Comparison of ENCODE assay signal across 8 mouse cellular contexts in genomic region chr9:47367266-47367957, GRCm38 (mm10).
A peak's percentile ranks its signal among the peaks of the same experiment; 100 is the strongest.
DNase-seq lines count a peak whose midpoint lies in the region; ATAC-seq lines count a peak whose summit lies in the region.

No protein-coding gene starts in this region.

- peak; percentile 51 for DNase-seq in cerebellum, adult 11-12 months
- no peak for DNase-seq in cerebellum, postnatal 4 days (ENCODE audit: low spot score in 2 of 2)
- no peak for DNase-seq in lung, postnatal 36 days

- H3K9me3 ChIP-seq in lung, embryonic 16.5 days (ENCODE audit: control insufficient read depth, low read length) = no peaks in the 10 kb centered on the region
- H3K9me3 ChIP-seq in limb, embryonic 15.5 days = no peaks in the 10 kb centered on the region
- no peaks in the 10 kb centered on the region for H3K9me3 ChIP-seq in stomach, embryonic 15.5 days

- H3K27me3 ChIP-seq in lung, embryonic 16.5 days (ENCODE audit: control insufficient read depth, insufficient read depth, low read depth, low read length) = peaks cover 13% of the 10 kb centered on the region
- H3K27me3 ChIP-seq in limb, embryonic 15.5 days = peaks cover 32% of the 10 kb centered on the region
- peaks cover 18% of the 10 kb centered on the region; the same call in 1 of the 2 replicates for H3K27me3 ChIP-seq in stomach, embryonic 15.5 days (replicated peaks)

- no peak overlapping the region for H3K4me3 ChIP-seq in lung, embryonic 16.5 days (ENCODE audit: low read length)
- H3K4me3 ChIP-seq in limb, embryonic 15.5 days = peak overlapping the region; percentile 27; the same call in 1 of the 2 replicates
- peak overlapping the region; percentile 23; the same call in 1 of the 2 replicates for H3K4me3 ChIP-seq in stomach, embryonic 15.5 days (replicated peaks)

- peaks cover 16% of the 10 kb centered on the region for H3K4me1 ChIP-seq in lung, embryonic 16.5 days (replicated peaks; ENCODE audit: control insufficient read depth, insufficient read depth, low read length)
- peaks cover 30% of the 10 kb centered on the region for H3K4me1 ChIP-seq in limb, embryonic 15.5 days
- peaks cover 14% of the 10 kb centered on the region for H3K4me1 ChIP-seq in stomach, embryonic 15.5 days

- no peak for ATAC-seq in lung, embryonic 16.5 days (ENCODE audit: low read depth)
- ATAC-seq in limb, embryonic 15.5 days (ENCODE audit: insufficient number of reproducible peaks, low FRiP score, low TSS enrichment, low read depth) = no peak
- ATAC-seq in stomach, embryonic 15.5 days (ENCODE audit: insufficient read depth, low FRiP score, low read depth) = no peak
- no peak for ATAC-seq in frontal cortex, adult (ENCODE audit: low TSS enrichment)
- no peak for ATAC-seq in erythroid progenitor cell, adult 5-6 weeks (replicated peaks; ENCODE audit: low FRiP score, poor library complexity, severe bottlenecking)

- peak overlapping the region; percentile 49 for H3K4me2 ChIP-seq in lung, embryonic 16.5 days (ENCODE audit: low read depth, low read length)
- H3K4me2 ChIP-seq in limb, embryonic 15.5 days = peak overlapping the region; percentile 56
- peak overlapping the region; percentile 59 for H3K4me2 ChIP-seq in stomach, embryonic 15.5 days

- 22% methylated on average over 17 of the region's 17 CpGs for WGBS in lung, embryonic 16.5 days
- WGBS in limb, embryonic 15.5 days = 22% methylated on average over 17 of the region's 17 CpGs
- WGBS in stomach, embryonic 15.5 days = 29% methylated on average over 17 of the region's 17 CpGs

- no peak overlapping the region for H3K27ac ChIP-seq in lung, embryonic 16.5 days (ENCODE audit: low read length)
- no peak overlapping the region for H3K27ac ChIP-seq in limb, embryonic 15.5 days
- H3K27ac ChIP-seq in stomach, embryonic 15.5 days = no peak overlapping the region

- H3K36me3 ChIP-seq in lung, embryonic 16.5 days (ENCODE audit: control insufficient read depth, insufficient read depth, low read length) = no peaks in the 10 kb centered on the region
- no peaks in the 10 kb centered on the region for H3K36me3 ChIP-seq in limb, embryonic 15.5 days
- H3K36me3 ChIP-seq in stomach, embryonic 15.5 days = no peaks in the 10 kb centered on the region

- no peak overlapping the region for H3K9ac ChIP-seq in lung, embryonic 16.5 days (ENCODE audit: low read length)
- H3K9ac ChIP-seq in limb, embryonic 15.5 days = no peak overlapping the region
- H3K9ac ChIP-seq in stomach, embryonic 15.5 days = no peak overlapping the region
